Mouse (Mus musculus): ENCODE measurements around the gene Asphd2.

DNA sequence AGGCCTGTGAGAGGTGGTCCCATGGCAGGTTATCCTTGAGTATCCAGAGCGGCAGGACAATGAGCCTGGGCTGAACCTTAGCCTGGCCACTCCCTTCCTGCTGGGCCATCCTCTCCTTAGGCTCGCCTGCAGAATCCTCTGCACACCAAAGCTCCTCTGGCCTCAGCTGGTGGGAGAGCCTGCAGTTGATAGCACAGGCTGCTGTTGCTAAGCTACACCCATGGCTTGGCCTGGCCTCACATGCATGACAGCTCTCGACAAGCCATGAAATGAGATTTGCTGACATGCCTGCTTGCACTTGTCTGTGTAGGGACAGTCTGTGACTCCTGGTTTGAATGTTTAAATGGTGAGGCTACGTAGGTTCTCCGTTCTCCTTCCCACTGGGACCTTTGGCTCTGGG, 22.0 kb upstream of the Asphd2 start:
- TF ChIP-seq POLR2A (IDR thresholded peaks at IDR 0.05; ENCODE audit: insufficient read depth, low read length) = no peak
- no peak for TF ChIP-seq EP300 (IDR thresholded peaks at IDR 0.05; ENCODE audit: insufficient read depth, low read depth, low read length)
- no peak for TF ChIP-seq CTCF (IDR thresholded peaks at IDR 0.05; ENCODE audit: low read depth, low read length)
